Mouse (Mus musculus) stomach, postnatal 0 days (tissue): ENCODE measurements around the gene Emc9.

Source experiments
- CTCF ChIP-seq: IDR thresholded peaks from 2 replicates; pipeline ENCODE4 v1.5.1; 2016; ENCODE audit warnings: antibody characterized with exemption, low read depth, mild to moderate bottlenecking, moderate library complexity
- EP300 ChIP-seq: optimal IDR thresholded peaks from 2 replicates; pipeline ENCODE3; 2016; ENCODE audit warnings: antibody characterized with exemption

- no peak for TF ChIP-seq CTCF
- TF ChIP-seq EP300, result no peak
Measured at GRCm38 (mm10) chr14:55554635-55555034, 30.5 kb downstream of the Emc9 start.
